Mouse (Mus musculus): ENCODE measurements around the gene Foxc1. TPM values are rescaled to one million over a fixed set of nuclear protein-coding genes. Genes with fewer than 3 reads are reported as not detected.

Gene Foxc1
- polyA plus RNA-seq, 1 experiment from 2014 or later, result 1.9 TPM

DNA sequence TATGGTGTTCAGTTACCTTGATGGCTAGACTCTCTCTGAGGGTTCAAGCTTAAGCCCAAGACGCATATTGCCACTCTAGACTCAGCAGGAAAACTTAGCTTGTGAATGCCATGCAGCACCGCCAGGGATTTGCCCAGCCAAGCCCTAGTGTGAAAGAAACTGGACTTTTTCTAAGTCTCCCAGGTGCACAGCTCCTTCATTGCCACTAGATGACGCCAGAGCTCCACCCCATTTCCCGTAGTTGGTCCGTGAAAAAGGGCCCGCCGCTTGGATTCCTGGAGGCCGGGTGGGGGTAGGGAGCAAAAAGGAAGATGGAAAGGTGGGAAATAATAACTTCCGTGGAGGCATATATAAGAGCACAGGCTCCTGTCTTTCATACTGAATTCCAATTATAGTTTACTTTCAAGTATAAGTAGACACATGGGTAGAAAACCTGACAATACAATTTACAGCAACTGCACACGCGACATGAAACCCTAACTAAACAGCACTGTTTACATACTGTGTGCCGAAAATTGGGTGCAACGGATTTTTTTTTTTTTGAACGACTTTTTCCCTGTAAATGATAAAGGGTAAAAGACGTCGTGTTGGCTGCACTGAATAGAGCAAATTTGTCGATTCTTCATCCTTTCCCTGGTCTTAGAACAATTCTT is 13.8 kb upstream of the Foxc1 start:
- Histone ChIP-seq H3K4me2 (peak overlapping the region; percentile 57), H3K4me3 (peak overlapping the region; percentile 35), H3K9me3 (replicated peaks) (no peaks in the 10 kb centered on the region), H3K36me3 (no peaks in the 10 kb centered on the region), H3K4me1 (replicated peaks) (peaks cover 3% of the 10 kb centered on the region; the same call in 1 of the 2 replicates), H3K27me3 (peaks cover 16% of the 10 kb centered on the region; the same call in 1 of the 2 replicates), H3K9ac (no peak overlapping the region), H3K27ac (no peak overlapping the region)
- WGBS, result 9% methylated on average over 17 of the region's 17 CpGs
- no peak for ATAC-seq (replicated peaks; ENCODE audit: insufficient number of reproducible peaks, insufficient read depth, low FRiP score, low read depth)

DNA sequence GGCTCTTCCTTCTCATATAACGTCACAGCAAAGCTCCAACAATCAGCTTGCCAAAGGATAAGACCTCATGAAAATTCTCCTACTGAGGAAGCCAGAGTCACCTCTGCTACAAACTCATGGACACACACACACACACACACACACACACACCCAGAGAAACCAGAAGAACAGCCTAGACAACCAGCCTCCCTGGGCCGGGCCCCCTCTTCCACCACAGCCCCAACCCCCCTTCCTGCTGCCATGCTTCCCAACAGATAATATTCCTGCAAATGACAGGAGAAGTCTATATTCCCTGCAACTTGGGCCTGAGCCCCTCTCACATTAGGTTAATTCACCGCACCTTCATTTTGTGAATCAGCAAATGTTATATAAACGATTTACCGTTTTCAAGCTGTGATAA is 13.3 kb upstream of the Foxc1 start:
- Histone ChIP-seq H3K4me1 (replicated peaks) (peaks cover 8% of the 10 kb centered on the region), H3K4me2 (peak overlapping the region; percentile 57), H3K36me3 (no peaks in the 10 kb centered on the region), H3K27me3 (peaks cover 22% of the 10 kb centered on the region), H3K9ac (no peak overlapping the region), H3K27ac (no peak overlapping the region), H3K4me3 (peak overlapping the region; percentile 35; the same call in 1 of the 2 replicates), H3K9me3 (replicated peaks) (no peaks in the 10 kb centered on the region)
- WGBS, result 16% methylated on average over 5 of the region's 5 CpGs
- ATAC-seq (replicated peaks; ENCODE audit: insufficient number of reproducible peaks, insufficient read depth, low FRiP score, low read depth), result no peak

DNA sequence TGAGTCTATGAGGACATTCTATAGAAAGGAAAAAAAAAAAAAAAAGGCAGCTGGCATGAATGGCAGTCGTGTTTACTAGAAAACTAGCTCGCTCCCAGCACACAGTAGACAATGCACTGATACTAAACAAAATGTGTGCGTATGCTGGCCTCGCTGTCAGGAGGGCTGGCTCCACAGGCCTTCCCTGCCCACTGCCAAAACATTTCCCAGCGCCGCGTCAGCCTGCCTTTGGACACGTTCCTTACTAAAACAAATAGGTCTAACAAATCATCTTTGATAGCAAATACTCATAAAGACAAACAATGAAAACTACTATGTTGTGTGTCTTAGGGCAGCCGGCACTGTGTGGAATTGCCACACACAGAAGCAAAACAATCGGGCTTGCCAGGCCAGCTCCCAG is 9.1 kb upstream of the Foxc1 start:
- Histone ChIP-seq H3K4me3 (no peak overlapping the region), H3K9me3 (replicated peaks) (no peaks in the 10 kb centered on the region), H3K4me2 (peak overlapping the region; percentile 37), H3K4me1 (replicated peaks) (peaks cover 23% of the 10 kb centered on the region), H3K9ac (no peak overlapping the region), H3K36me3 (no peaks in the 10 kb centered on the region), H3K27ac (no peak overlapping the region), H3K27me3 (peaks cover 63% of the 10 kb centered on the region)
- 55% methylated on average over 10 of the region's 10 CpGs for WGBS
- no peak for ATAC-seq (replicated peaks; ENCODE audit: insufficient number of reproducible peaks, insufficient read depth, low FRiP score, low read depth)

DNA sequence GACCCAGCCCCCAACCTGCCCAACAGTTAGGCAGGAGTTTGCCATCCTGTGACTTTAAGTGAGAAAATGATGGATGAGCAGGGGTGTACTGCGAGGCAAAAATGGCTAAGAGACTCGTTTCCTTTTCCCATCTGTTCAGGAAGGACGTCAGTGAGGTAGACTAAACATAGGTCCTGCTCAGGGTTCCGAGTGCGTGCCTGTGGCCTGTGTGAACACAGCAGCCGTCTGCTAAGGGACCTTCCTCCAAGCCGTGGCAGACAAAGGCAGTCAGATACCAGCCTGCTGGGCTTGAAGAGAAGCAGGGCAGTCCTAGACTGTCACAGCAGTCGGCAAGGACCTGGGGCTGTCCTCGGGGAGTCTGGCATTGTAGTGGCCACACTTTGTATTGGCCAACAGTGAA is 8.4 kb upstream of the Foxc1 start:
- no peak overlapping the region for H3K27ac ChIP-seq
- no peaks in the 10 kb centered on the region for H3K36me3 ChIP-seq
- no peak overlapping the region for H3K9ac ChIP-seq
- no peak for ATAC-seq (replicated peaks; ENCODE audit: insufficient number of reproducible peaks, insufficient read depth, low FRiP score, low read depth)
- no peaks in the 10 kb centered on the region for H3K9me3 ChIP-seq (replicated peaks)
- peaks cover 66% of the 10 kb centered on the region for H3K27me3 ChIP-seq
- peak overlapping the region; percentile 37 for H3K4me2 ChIP-seq
- peaks cover 23% of the 10 kb centered on the region for H3K4me1 ChIP-seq (replicated peaks)
- H3K4me3 ChIP-seq, result no peak overlapping the region
- WGBS, result 12% methylated on average over 9 of the region's 9 CpGs

DNA sequence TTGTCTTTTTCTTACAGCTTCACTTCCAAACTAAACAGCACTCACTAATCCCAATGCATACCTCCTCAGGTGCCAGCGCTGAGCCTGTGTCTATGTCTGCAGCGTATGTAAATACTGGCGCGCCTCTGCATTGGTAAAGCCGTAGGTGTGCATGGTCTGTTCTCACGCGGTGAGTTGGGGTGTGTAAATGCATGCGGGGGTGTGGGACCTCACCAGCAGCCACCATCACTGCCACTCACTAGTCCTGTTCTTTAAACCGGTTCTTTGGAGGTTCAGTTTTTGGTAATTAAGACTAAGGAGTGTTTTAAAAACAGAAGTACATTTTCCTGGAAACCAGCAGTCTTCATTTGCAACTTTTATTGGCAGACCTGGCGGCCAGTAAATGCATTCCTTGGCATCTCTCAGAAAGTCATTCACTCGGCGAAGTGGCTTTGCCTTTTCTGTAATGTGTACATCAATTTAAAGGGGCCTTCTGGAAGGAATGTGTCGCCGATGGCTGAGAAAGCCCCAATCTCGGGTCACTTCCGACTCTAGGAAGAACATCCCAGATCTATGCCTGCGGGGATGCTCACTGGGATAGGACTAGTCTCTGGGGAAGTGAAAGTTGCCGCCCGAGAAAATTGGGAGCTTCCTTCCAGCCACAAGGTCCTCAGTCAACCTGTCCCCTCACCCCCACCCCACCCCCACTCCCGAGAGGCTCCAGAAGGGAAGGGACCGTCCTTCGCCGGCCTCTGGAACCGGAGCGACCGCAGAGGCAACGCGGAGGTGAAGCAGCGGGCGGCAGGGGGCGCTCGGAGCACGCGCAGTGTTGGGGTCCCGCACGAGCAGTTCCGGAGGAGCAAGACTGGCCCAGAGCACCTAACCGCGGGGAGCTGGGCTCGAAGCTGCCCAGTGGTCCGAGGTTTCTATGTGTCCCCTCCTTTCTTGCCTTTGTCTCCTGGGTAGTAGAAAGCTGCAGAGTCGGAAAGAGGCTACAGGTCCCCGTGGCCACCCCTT is 5.6 kb upstream of the Foxc1 start:
- Histone ChIP-seq H3K4me2 (peak overlapping the region; percentile 78), H3K27me3 (peaks cover 83% of the 10 kb centered on the region), H3K36me3 (no peaks in the 10 kb centered on the region), H3K9me3 (replicated peaks) (no peaks in the 10 kb centered on the region), H3K27ac (no peak overlapping the region), H3K4me3 (peak overlapping the region; percentile 43), H3K4me1 (replicated peaks) (peaks cover 36% of the 10 kb centered on the region), H3K9ac (0 out of 2 replicates have a peak overlapping the region, but pooled peaks have one; percentile 19)
- peak; percentile 75 for ATAC-seq (replicated peaks; ENCODE audit: insufficient number of reproducible peaks, insufficient read depth, low FRiP score, low read depth)
- 4% methylated on average over 43 of the region's 43 CpGs for WGBS

DNA sequence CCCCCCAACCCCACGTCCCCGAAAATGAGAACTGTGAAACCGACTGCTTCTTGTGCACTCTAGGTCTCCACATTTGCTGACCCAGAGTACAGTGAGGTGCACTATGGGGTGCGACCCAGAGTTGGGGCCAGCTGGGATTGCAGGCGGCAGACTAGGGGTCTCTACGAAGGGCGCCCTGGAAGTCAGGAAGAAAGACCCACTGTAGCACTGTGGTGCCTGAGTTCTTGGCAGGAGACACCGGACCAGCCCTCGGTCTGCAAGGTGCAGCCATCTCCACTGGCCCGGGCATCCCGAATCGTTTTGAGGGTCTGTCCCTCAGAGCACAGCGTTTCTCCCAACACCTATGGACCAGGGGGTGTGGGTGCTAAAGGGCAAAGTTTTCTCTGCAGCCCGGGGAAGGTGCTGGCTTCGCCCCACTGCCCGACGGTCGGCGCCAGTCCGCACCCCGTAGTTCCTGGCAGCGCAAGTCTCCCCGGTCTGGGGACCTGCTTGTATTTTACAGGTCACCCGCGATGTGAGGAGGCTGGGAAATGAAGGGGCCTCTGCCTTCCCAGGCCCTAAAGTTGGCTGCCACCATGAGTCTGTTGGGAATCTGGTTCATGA is 4.6 kb upstream of the Foxc1 start:
- WGBS, result 10% methylated on average over 25 of the region's 25 CpGs
- H3K27ac ChIP-seq, result no peak overlapping the region
- 0 out of 2 replicates have a peak overlapping the region, but pooled peaks have one; percentile 19 for H3K9ac ChIP-seq
- peak overlapping the region; percentile 78 for H3K4me2 ChIP-seq
- no peak for ATAC-seq (replicated peaks; ENCODE audit: insufficient number of reproducible peaks, insufficient read depth, low FRiP score, low read depth)
- H3K27me3 ChIP-seq, result peaks cover 82% of the 10 kb centered on the region
- no peaks in the 10 kb centered on the region for H3K36me3 ChIP-seq
- no peaks in the 10 kb centered on the region for H3K9me3 ChIP-seq (replicated peaks)
- H3K4me3 ChIP-seq, result peak overlapping the region; percentile 43
- H3K4me1 ChIP-seq (replicated peaks), result peaks cover 41% of the 10 kb centered on the region

DNA sequence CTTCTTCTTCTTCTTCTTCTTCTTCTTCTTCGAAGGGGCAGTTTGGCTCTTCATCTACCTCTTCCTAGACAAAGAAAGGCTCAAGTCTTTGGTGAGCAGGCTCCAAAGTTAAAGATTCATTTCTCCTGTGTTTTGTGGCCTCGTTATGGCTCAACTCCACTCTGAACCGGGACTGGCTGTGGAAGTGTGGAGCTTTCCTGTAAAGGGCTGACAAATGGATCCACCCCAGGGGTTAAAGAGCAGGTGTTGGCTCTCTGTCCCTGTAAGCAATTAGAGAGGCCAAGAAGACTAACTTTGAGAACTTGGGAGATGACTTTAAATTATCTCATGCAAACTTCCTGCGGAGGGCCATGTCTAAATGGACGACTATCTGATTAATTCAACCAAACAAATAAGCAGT is 4.0 kb upstream of the Foxc1 start:
- H3K9me3 ChIP-seq (replicated peaks), result no peaks in the 10 kb centered on the region
- H3K27me3 ChIP-seq, result peaks cover 82% of the 10 kb centered on the region
- H3K27ac ChIP-seq, result no peak overlapping the region
- no peak for ATAC-seq (replicated peaks; ENCODE audit: insufficient number of reproducible peaks, insufficient read depth, low FRiP score, low read depth)
- H3K36me3 ChIP-seq, result no peaks in the 10 kb centered on the region
- no peak overlapping the region for H3K4me3 ChIP-seq
- H3K4me1 ChIP-seq (replicated peaks), result peaks cover 44% of the 10 kb centered on the region
- H3K4me2 ChIP-seq, result no peak overlapping the region
- WGBS, result 14% methylated on average over 5 of the region's 5 CpGs
- H3K9ac ChIP-seq, result no peak overlapping the region

DNA sequence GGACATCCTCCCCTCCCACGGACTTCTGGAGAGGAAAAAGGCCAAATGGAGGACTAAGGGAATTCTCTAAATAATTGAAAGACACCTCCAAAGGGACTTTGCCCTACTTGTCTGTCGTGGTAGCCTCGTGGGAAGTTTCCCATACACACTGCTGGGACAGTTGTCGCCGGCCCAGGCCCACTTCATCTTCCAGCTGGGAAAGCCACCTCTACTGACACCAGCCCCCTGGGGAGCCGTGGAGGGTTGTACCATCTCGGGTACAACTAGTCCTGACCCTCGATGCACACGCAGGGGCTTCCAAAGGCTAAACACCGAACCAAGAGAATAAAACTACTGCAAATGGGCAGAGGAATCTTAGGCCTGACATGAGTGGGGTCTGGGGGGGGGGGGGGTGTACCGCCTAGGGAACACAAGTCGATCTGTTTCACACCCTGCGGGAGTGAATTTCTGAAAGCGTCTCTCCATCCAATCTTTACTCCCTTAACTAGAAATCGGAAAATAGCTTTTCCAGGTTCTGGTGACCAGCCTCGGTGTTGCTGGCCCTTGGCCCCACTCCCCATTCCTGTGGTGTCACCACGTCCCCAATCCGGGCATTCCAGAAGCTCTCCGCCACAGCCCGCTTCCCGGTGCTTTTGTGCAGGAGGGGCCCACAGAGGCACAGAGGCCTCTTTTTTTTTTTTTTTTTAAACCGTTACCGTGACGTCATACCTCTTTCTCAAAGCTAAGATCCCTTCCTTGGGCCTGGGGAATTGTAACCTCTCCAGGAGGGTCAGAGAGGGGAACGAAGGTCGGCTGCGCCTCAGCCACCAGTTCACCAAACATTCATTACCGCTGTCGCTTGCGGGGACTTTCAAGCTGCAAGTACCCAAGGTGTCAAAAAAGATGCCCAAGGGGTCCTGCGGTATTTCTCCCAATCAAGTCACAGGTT is 3.0 kb upstream of the Foxc1 start:
- no peak overlapping the region for H3K27ac ChIP-seq
- 11% methylated on average over 31 of the region's 31 CpGs for WGBS
- no peak overlapping the region for H3K9ac ChIP-seq
- no peaks in the 10 kb centered on the region for H3K9me3 ChIP-seq (replicated peaks)
- no peak for ATAC-seq (replicated peaks; ENCODE audit: insufficient number of reproducible peaks, insufficient read depth, low FRiP score, low read depth)
- H3K4me1 ChIP-seq (replicated peaks), result peaks cover 46% of the 10 kb centered on the region
- no peaks in the 10 kb centered on the region for H3K36me3 ChIP-seq
- peak overlapping the region; percentile 26 for H3K4me2 ChIP-seq
- H3K4me3 ChIP-seq, result no peak overlapping the region; the same call in 1 of the 2 replicates
- peaks cover 83% of the 10 kb centered on the region for H3K27me3 ChIP-seq

DNA sequence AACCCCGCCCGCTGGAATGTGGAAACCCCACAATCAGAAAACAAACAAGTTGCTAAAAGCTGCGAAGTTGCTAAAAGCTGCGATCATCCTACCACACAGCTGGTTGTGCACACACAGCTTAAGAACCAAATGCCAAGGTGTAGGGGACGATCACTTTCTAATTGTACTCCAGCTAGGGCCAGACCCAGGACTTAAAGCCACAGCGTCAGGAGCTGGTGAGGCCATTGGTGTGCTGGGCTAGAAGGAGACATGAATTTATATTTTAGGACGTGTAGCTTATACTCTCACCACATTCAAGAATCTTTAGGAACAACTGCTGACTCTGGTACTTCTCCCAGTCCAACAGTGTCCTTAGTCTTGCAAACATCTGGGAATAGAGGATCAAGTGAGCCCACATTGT is 1.9 kb upstream of the Foxc1 start:
- no peak overlapping the region for H3K9ac ChIP-seq
- H3K27ac ChIP-seq, result no peak overlapping the region
- 21% methylated on average over 7 of the region's 7 CpGs for WGBS
- H3K4me3 ChIP-seq, result no peak overlapping the region
- no peaks in the 10 kb centered on the region for H3K9me3 ChIP-seq (replicated peaks)
- H3K4me1 ChIP-seq (replicated peaks), result peaks cover 48% of the 10 kb centered on the region
- H3K27me3 ChIP-seq, result peaks cover 75% of the 10 kb centered on the region
- H3K4me2 ChIP-seq, result no peak overlapping the region
- ATAC-seq (replicated peaks; ENCODE audit: insufficient number of reproducible peaks, insufficient read depth, low FRiP score, low read depth), result no peak
- H3K36me3 ChIP-seq, result no peaks in the 10 kb centered on the region

DNA sequence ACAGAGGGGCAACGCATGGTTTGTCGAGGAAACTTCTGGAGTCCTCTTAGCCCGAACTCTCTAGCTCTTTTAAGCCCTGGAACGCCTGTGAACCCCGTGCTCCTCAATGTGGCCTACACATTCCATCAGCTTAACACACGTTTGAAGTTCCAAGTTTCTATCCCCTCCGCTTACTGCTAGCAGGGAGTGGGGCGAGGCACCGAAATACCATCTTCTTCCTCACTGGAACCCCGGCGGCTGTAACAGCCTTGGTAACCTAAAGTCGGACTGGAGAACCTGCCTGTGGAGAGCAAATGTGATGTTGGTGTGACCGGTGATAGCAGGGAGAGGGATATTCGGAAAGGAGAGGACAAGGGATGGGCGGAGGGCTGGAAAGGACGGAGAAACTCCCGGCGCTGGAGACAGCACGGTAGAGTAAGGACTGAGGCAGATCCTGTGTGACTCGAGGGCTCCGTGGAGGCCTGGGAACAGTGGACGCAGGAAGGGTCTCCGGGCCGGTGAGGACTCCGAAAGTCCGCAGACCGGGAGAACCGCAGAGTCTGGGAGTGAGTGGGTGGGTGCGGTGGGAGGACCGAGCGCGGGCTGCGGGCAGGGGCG is 504 bp upstream of the Foxc1 start:
- no peaks in the 10 kb centered on the region for H3K36me3 ChIP-seq
- peak overlapping the region; percentile 96 for H3K4me2 ChIP-seq
- H3K4me1 ChIP-seq (replicated peaks), result peaks cover 50% of the 10 kb centered on the region
- 3% methylated on average over 33 of the region's 34 CpGs for WGBS
- H3K9me3 ChIP-seq (replicated peaks), result no peaks in the 10 kb centered on the region
- peak overlapping the region; percentile 55 for H3K9ac ChIP-seq
- peak overlapping the region; percentile 69 for H3K27ac ChIP-seq
- ATAC-seq (replicated peaks; ENCODE audit: insufficient number of reproducible peaks, insufficient read depth, low FRiP score, low read depth), result peak; percentile 20
- H3K4me3 ChIP-seq, result peak overlapping the region; percentile 65
- H3K27me3 ChIP-seq, result peaks cover 69% of the 10 kb centered on the region

Measured in heart, embryonic 15.5 days (tissue).